Mouse (Mus musculus): ENCODE results near the gene Gls. TPM values are rescaled to one million over a fixed set of nuclear protein-coding genes. Genes with fewer than 3 reads are reported as not detected.

Gene Gls
- polyA plus RNA-seq (2015; fragmentation: Nextera tagmentation; extraction: Ambion mirVana) = 21.0 and 22.9 TPM in 2 replicates

DNA sequence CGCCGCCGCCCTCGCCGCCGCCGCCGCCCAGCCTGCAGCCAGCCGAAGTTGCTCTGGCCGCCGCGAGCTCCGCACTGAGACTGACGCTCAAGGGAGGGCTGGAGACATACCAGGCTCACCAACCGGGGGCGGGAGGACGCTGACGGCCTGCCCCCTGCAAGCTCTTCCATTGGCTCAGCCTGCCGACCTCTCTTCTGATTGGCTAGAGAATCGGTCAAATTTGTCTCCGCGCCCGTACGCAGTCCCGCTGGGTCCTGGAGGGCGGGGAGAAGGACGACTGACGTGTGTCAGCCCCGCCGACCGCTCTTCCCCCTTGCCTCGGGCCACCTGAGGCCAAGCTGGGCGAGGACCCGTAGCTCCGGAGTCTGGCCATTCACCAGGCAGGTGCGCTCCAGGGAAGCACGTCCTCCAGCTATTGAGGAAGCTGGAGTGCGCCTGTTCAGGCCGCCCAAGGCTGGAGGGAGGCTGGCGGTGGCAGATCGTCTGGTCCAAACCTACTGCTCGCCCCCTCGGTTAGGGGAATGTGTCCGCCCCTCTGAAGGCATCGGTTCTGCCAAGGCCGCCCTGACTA is at the start of gene Gls:
Gene Gls, minus strand, starts transcription at position 90 of the 571 bp plus-strand sequence.
- peak; percentile 99 for ATAC-seq
- under 1% methylated on average over 42 of the region's 46 CpGs for WGBS
- Histone ChIP-seq H3K36me3 (ENCODE audit: control insufficient read depth, insufficient read depth, low read length) (no peaks in the 10 kb centered on the region), H3K27me3 (replicated peaks; ENCODE audit: control insufficient read depth, insufficient read depth, low read length) (no peaks in the 10 kb centered on the region), H3K27ac (ENCODE audit: low read length) (peak within 1 kb of the TSS; percentile 96), H3K4me3 (ENCODE audit: low read length) (peak within 1 kb of the TSS; percentile 96), H3K9ac (ENCODE audit: low read depth, low read length) (peak within 1 kb of the TSS; percentile 98), H3K4me2 (ENCODE audit: low read depth, low read length) (peak within 1 kb of the TSS; percentile 83), H3K4me1 (ENCODE audit: control insufficient read depth, insufficient read depth, low read length) (peaks cover 6% of the 10 kb centered on the region), H3K9me3 (ENCODE audit: control insufficient read depth, low read length) (no peaks in the 10 kb centered on the region)

GRCm38 (mm10) chr1:52279831-52280595 is 47.0 kb upstream of the Gls start:
- WGBS = 66% methylated on average over 7 of the region's 7 CpGs
- no peak overlapping the region for H3K9ac ChIP-seq (ENCODE audit: low read depth, low read length)
- H3K9me3 ChIP-seq (ENCODE audit: control insufficient read depth, low read length) = no peaks in the 10 kb centered on the region
- H3K36me3 ChIP-seq (ENCODE audit: control insufficient read depth, insufficient read depth, low read length) = no peaks in the 10 kb centered on the region
- no peak overlapping the region for H3K4me3 ChIP-seq (ENCODE audit: low read length)
- ATAC-seq = no peak
- H3K27me3 ChIP-seq (replicated peaks; ENCODE audit: control insufficient read depth, insufficient read depth, low read length) = no peaks in the 10 kb centered on the region
- H3K27ac ChIP-seq (ENCODE audit: low read length) = no peak overlapping the region
- H3K4me2 ChIP-seq (ENCODE audit: low read depth, low read length) = no peak overlapping the region
- 0 out of 2 replicates have a peak, but pooled peaks cover 4% of the 10 kb centered on the region for H3K4me1 ChIP-seq (ENCODE audit: control insufficient read depth, insufficient read depth, low read length)

DNA sequence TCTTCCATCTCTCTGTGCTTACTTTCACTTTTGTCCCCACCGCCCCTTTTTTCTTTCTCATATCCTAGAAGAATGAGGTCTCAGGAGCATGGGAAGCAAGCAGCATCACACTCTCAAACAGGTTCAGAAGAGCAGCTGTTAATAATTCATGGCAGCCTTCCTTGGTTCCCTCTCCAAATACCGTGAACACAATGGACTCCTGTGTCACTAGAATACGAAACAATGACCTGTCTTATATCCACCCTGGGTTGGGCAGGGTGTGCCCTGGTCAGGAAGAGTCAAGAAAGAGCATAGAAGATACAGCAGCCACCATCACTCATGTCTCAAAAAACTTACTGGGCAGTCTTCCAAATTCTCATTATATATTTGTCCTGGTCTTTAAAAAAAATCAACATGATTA is 46.3 kb upstream of the Gls start:
- no peaks in the 10 kb centered on the region for H3K9me3 ChIP-seq (ENCODE audit: control insufficient read depth, low read length)
- no peak overlapping the region for H3K4me2 ChIP-seq (ENCODE audit: low read depth, low read length)
- no peak overlapping the region for H3K4me3 ChIP-seq (ENCODE audit: low read length)
- H3K36me3 ChIP-seq (ENCODE audit: control insufficient read depth, insufficient read depth, low read length) = no peaks in the 10 kb centered on the region
- no peaks in the 10 kb centered on the region for H3K27me3 ChIP-seq (replicated peaks; ENCODE audit: control insufficient read depth, insufficient read depth, low read length)
- H3K27ac ChIP-seq (ENCODE audit: low read length) = no peak overlapping the region
- H3K4me1 ChIP-seq (ENCODE audit: control insufficient read depth, insufficient read depth, low read length) = 0 out of 2 replicates have a peak, but pooled peaks cover 4% of the 10 kb centered on the region
- H3K9ac ChIP-seq (ENCODE audit: low read depth, low read length) = no peak overlapping the region
- WGBS = 55% methylated on average over 3 of the region's 3 CpGs
- ATAC-seq = no peak

- Histone ChIP-seq H3K27ac (ENCODE audit: low read length) (no peak overlapping the region), H3K36me3 (ENCODE audit: control insufficient read depth, insufficient read depth, low read length) (no peaks in the 10 kb centered on the region), H3K9me3 (ENCODE audit: control insufficient read depth, low read length) (no peaks in the 10 kb centered on the region), H3K9ac (ENCODE audit: low read depth, low read length) (no peak overlapping the region), H3K4me1 (ENCODE audit: control insufficient read depth, insufficient read depth, low read length) (0 out of 2 replicates have a peak, but pooled peaks cover 4% of the 10 kb centered on the region), H3K4me2 (ENCODE audit: low read depth, low read length) (no peak overlapping the region), H3K27me3 (replicated peaks; ENCODE audit: control insufficient read depth, insufficient read depth, low read length) (no peaks in the 10 kb centered on the region), H3K4me3 (ENCODE audit: low read length) (no peak overlapping the region)
- 62% methylated on average over 6 of the region's 6 CpGs for WGBS
- ATAC-seq = no peak
These were observed 45.0 kb upstream of the Gls start for GRCm38 (mm10) chr1:52278073-52278472.

DNA sequence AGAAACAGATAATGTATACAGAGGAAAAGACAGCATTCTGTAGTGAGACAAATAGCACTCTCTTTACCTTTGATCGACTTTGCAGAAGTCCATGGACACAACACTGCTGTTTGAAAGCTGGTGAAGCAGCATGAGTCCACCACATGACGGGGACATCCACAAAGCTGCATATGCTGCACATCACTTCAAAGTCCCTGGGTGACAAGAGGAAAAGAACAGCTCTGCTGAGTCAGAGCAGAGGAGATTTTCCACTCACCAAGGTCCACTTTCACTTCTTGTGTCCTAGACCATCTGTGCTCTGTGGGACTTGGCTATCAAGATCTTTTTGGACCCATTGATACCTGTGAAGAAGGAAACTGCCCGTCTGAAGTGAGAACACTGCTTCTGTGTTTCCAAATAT is 41.2 kb upstream of the Gls start:
- no peaks in the 10 kb centered on the region for H3K27me3 ChIP-seq (replicated peaks; ENCODE audit: control insufficient read depth, insufficient read depth, low read length)
- H3K4me3 ChIP-seq (ENCODE audit: low read length) = no peak overlapping the region
- peaks cover 4% of the 10 kb centered on the region; the same call in 1 of the 2 replicates for H3K4me1 ChIP-seq (ENCODE audit: control insufficient read depth, insufficient read depth, low read length)
- H3K4me2 ChIP-seq (ENCODE audit: low read depth, low read length) = no peak overlapping the region
- no peaks in the 10 kb centered on the region for H3K9me3 ChIP-seq (ENCODE audit: control insufficient read depth, low read length)
- WGBS = 72% methylated on average over 3 of the region's 3 CpGs
- no peaks in the 10 kb centered on the region for H3K36me3 ChIP-seq (ENCODE audit: control insufficient read depth, insufficient read depth, low read length)
- H3K27ac ChIP-seq (ENCODE audit: low read length) = no peak overlapping the region
- no peak for ATAC-seq
- H3K9ac ChIP-seq (ENCODE audit: low read depth, low read length) = no peak overlapping the region

GRCm38 (mm10) chr1:52272018-52272678 is 39.1 kb upstream of the Gls start:
- H3K4me1 ChIP-seq (ENCODE audit: control insufficient read depth, insufficient read depth, low read length) = peaks cover 4% of the 10 kb centered on the region; the same call in 1 of the 2 replicates
- no peak overlapping the region for H3K4me2 ChIP-seq (ENCODE audit: low read depth, low read length)
- WGBS = 46% methylated on average over 5 of the region's 5 CpGs
- peak overlapping the region; percentile 17 for H3K27ac ChIP-seq (ENCODE audit: low read length)
- no peak overlapping the region for H3K4me3 ChIP-seq (ENCODE audit: low read length)
- no peak overlapping the region for H3K9ac ChIP-seq (ENCODE audit: low read depth, low read length)
- no peaks in the 10 kb centered on the region for H3K9me3 ChIP-seq (ENCODE audit: control insufficient read depth, low read length)
- no peaks in the 10 kb centered on the region for H3K36me3 ChIP-seq (ENCODE audit: control insufficient read depth, insufficient read depth, low read length)
- H3K27me3 ChIP-seq (replicated peaks; ENCODE audit: control insufficient read depth, insufficient read depth, low read length) = no peaks in the 10 kb centered on the region
- peak; percentile 80 for ATAC-seq

DNA sequence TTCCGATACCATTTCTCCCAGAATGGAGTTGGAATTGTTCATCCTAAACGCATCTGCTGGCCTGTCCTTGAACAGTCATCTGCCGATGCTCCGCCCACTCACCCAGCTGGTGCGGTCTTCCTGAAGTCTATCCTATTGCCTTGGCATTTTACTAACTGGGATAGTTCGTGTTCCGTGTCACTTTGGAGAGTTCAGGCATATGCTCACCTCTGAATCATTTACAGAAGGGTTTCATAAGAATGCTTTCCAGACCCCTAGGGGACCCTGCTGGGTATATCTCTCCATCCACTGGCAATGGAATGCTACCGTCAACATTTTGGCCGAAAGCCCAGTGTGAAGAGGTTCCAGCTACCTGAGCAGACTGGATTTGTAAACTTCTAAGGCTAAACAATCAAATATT is 37.3 kb upstream of the Gls start:
- H3K9me3 ChIP-seq (ENCODE audit: control insufficient read depth, low read length) = no peaks in the 10 kb centered on the region
- no peak for ATAC-seq
- 77% methylated on average over 9 of the region's 9 CpGs for WGBS

GRCm38 (mm10) chr1:52269596-52269995 is 36.6 kb upstream of the Gls start:
- WGBS = 83% methylated on average over 4 of the region's 4 CpGs
- Histone ChIP-seq H3K9me3 (ENCODE audit: control insufficient read depth, low read length) (no peaks in the 10 kb centered on the region), H3K27me3 (replicated peaks; ENCODE audit: control insufficient read depth, insufficient read depth, low read length) (no peaks in the 10 kb centered on the region), H3K4me2 (ENCODE audit: low read depth, low read length) (no peak overlapping the region), H3K4me3 (ENCODE audit: low read length) (no peak overlapping the region), H3K4me1 (ENCODE audit: control insufficient read depth, insufficient read depth, low read length) (peaks cover 4% of the 10 kb centered on the region; the same call in 1 of the 2 replicates), H3K27ac (ENCODE audit: low read length) (no peak overlapping the region), H3K9ac (ENCODE audit: low read depth, low read length) (no peak overlapping the region), H3K36me3 (ENCODE audit: control insufficient read depth, insufficient read depth, low read length) (no peaks in the 10 kb centered on the region)
- no peak for ATAC-seq

More for the DNA sequence above, 37.3 kb upstream of the Gls start:
- Histone ChIP-seq H3K27me3 (replicated peaks; ENCODE audit: control insufficient read depth, insufficient read depth, low read length) (no peaks in the 10 kb centered on the region), H3K9ac (ENCODE audit: low read depth, low read length) (no peak overlapping the region), H3K4me2 (ENCODE audit: low read depth, low read length) (no peak overlapping the region), H3K4me3 (ENCODE audit: low read length) (no peak overlapping the region), H3K36me3 (ENCODE audit: control insufficient read depth, insufficient read depth, low read length) (no peaks in the 10 kb centered on the region), H3K27ac (ENCODE audit: low read length) (no peak overlapping the region), H3K4me1 (ENCODE audit: control insufficient read depth, insufficient read depth, low read length) (peaks cover 4% of the 10 kb centered on the region; the same call in 1 of the 2 replicates)

- Histone ChIP-seq H3K9me3 (ENCODE audit: control insufficient read depth, low read length) (no peaks in the 10 kb centered on the region), H3K36me3 (ENCODE audit: control insufficient read depth, insufficient read depth, low read length) (no peaks in the 10 kb centered on the region), H3K27ac (ENCODE audit: low read length) (no peak overlapping the region), H3K9ac (ENCODE audit: low read depth, low read length) (no peak overlapping the region), H3K27me3 (replicated peaks; ENCODE audit: control insufficient read depth, insufficient read depth, low read length) (no peaks in the 10 kb centered on the region), H3K4me3 (ENCODE audit: low read length) (no peak overlapping the region), H3K4me2 (ENCODE audit: low read depth, low read length) (no peak overlapping the region), H3K4me1 (ENCODE audit: control insufficient read depth, insufficient read depth, low read length) (peaks cover 4% of the 10 kb centered on the region; the same call in 1 of the 2 replicates)
- no peak for ATAC-seq
- 93% methylated on average over 6 of the region's 6 CpGs for WGBS
These were observed 35.0 kb upstream of the Gls start for GRCm38 (mm10) chr1:52268006-52268405.
